Mouse (Mus musculus): Measurements from ENCODE around the gene Ankib1.
"Not testable (repeated sequence)": the region's sequence is repeated elsewhere in the genome, so short reads cannot be mapped to it uniquely, and the experiment has no call there.

DNA sequence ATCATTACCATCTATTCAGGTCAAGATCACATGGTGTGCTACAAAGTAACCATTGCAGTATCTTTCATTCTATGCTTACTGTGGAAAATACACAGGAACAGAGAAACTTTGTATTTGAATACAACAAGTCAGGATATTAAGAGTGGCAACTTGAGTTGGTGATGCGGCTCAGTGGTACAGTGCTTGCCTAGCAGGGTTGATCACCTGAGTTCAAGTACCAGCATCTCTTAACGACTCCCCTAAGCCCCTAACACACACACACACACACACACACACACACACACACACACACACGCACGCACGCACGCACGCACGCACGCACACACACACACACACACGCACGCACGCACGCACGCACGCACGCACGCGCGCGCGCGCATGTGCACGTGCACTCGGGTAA is 69.9 kb downstream of the Ankib1 start:
- not testable (repeated sequence) for TF ChIP-seq MYOG (IDR thresholded peaks at IDR 0.05; ENCODE audit: control insufficient read depth, extremely low read depth, insufficient read length); MAX (IDR thresholded peaks at IDR 0.05); CTCF (IDR thresholded peaks at IDR 0.05; ENCODE audit: control insufficient read depth, insufficient read depth, insufficient read length)
